Mouse (Mus musculus) lung, adult 2 months (tissue): ENCODE data around the gene Trmt112.

Experiments used
- CTCF ChIP-seq: fragments of 200-500 bp; IDR thresholded peaks from 2 replicates; pipeline ENCODE4 v1.5.1; 2011; ENCODE audit warnings: mild to moderate bottlenecking, low read length, control low read depth; ENCODE audit not compliant: insufficient read depth
- POLR2A ChIP-seq: fragments of 200-500 bp; IDR thresholded peaks from 2 replicates; pipeline ENCODE4 v1.6.1; 2011; ENCODE audit warnings: low read depth, mild to moderate bottlenecking, control low read depth, low read length, borderline replicate concordance; ENCODE audit errors: extremely low read depth

DNA sequence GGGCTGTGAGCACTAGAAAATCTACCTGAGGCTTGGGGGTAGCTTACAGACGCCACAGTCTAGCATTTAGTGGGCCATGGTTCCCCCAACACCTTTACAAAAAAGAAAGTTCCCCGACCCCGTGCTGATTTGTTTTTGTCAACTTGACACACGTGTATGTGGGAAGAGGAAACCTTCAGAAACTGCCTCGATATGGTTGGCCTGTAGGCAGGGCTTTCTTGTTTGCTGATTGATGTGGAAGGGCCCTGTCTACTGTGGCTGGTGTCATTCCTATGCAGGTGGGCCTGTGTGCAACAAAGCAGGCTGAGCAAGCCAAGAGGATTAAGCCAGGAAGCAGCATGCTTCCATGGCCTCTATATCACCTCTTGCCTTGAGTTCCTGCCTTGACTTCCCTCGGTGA lies 3.5 kb downstream of the Trmt112 start:
- TF ChIP-seq POLR2A, result no peak
- TF ChIP-seq CTCF, result no peak
